Mouse (Mus musculus): ENCODE data around the gene Ihh. TPM values are rescaled to one million over a fixed set of nuclear protein-coding genes. Genes with fewer than 3 reads are reported as not detected.
A peak's percentile ranks its signal among the peaks of the same experiment; 100 is the strongest.

Ihh gene
- polyA plus RNA-seq, 1 experiment from 2014 or later: 0.16 TPM

DNA sequence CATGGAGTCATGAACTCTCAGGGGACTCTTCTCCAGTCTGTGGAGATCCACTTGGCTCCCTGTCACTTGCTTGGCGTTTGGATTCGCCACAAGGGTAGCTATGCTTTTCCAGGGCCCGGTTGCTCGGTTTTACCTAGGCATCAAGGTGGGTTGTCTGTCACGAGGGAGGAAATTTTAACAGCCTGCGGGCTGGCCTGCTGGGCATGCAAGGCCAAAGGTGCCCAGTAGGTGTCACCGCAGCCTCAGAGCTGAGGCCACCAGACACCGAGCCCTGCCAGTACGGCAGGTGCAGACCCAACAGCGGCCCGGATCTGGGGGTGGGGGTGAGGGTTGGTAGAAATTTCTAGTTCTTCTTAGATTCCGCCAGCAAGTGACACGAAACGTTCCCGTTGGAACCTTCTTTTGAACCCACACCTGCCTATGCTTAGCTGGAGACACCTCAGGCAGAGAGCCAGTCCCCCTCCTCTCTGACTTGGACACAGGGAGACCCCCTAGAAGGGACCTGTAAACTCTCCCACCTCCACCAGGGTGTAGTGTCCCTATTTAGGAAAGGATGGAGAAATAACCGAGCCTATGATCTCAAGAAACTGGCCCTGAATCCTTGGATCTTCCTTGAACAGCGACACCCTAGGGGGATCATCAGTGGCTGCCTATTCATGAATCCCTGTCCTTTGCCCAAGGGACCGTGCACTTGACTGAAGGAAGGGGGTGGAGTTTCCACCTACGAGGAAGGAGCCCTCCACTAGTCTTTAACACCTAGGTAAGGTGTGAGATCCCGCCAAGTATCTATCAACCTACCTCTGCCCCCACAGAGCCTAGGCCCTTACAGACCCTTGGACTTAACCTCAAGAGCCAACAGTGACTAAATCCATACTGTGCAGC, 2.4 kb downstream of the Ihh start:
- Histone ChIP-seq H3K9ac (replicated peaks; ENCODE audit: low read depth) (no peak overlapping the region), H3K36me3 (ENCODE audit: insufficient read depth, low read length) (no peaks in the 10 kb centered on the region), H3K4me2 (replicated peaks; ENCODE audit: low read depth, low read length) (peak overlapping the region; percentile 42; the same call in 1 of the 2 replicates), H3K4me1 (ENCODE audit: insufficient read depth, low read depth, low read length) (peaks cover 15% of the 10 kb centered on the region), H3K4me3 (ENCODE audit: low read depth, low read length) (no peak overlapping the region), H3K27ac (ENCODE audit: low read length) (no peak overlapping the region), H3K9me3 (ENCODE audit: low read length) (no peaks in the 10 kb centered on the region), H3K27me3 (replicated peaks; ENCODE audit: insufficient read depth, low read length) (peaks cover 68% of the 10 kb centered on the region)
- peak; percentile 53 for DNase-seq (ENCODE audit: low spot score)
- TF ChIP-seq CTCF (IDR thresholded peaks at IDR 0.05) (peak; percentile 87), EP300 (IDR thresholded peaks at IDR 0.05) (no peak)
- 3% methylated on average over 20 of the region's 20 CpGs for WGBS
- ATAC-seq: peak; percentile 62

DNA sequence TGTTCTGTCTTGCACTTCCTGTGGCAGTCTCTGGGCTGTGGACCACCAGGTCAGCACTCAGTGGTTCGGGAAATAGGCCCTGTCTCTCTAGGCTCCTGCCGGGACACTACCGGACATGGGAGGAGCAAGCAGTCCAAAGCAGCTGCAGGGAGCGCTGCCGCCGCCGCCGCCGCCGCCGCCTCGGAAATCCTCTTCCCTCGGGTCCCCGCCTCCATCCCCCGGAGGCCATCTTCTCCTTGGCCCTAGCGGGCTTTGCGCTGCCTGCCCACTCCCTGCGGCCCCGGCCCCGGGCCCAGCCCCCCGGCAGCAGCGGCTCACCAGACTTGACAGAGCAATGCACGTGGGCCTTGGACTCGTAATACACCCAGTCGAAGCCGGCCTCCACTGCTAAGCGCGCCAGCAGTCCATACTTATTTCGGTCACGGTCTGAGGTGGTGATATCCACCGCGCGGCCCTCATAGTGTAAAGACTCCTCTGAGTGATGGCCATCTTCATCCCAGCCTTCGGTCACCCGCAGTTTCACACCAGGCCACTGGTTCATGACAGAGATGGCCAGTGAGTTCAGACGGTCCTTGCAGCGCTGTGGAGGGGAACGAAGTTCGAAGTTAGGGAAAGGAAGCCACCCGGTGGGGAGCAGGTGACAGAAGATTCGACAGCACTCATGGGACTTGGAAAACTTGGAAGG, 3.3 kb downstream of the Ihh start:
- Histone ChIP-seq H3K4me1 (ENCODE audit: insufficient read depth, low read depth, low read length) (peaks cover 15% of the 10 kb centered on the region), H3K4me2 (replicated peaks; ENCODE audit: low read depth, low read length) (peak overlapping the region; percentile 42), H3K4me3 (ENCODE audit: low read depth, low read length) (peak overlapping the region; percentile 21; the same call in 1 of the 2 replicates), H3K27ac (ENCODE audit: low read length) (no peak overlapping the region), H3K36me3 (ENCODE audit: insufficient read depth, low read length) (no peaks in the 10 kb centered on the region), H3K9ac (replicated peaks; ENCODE audit: low read depth) (no peak overlapping the region), H3K27me3 (replicated peaks; ENCODE audit: insufficient read depth, low read length) (peaks cover 60% of the 10 kb centered on the region), H3K9me3 (ENCODE audit: low read length) (no peaks in the 10 kb centered on the region)
- TF ChIP-seq EP300 (IDR thresholded peaks at IDR 0.05): no peak
- no peak for TF ChIP-seq CTCF (IDR thresholded peaks at IDR 0.05)
- peak; percentile 39 for DNase-seq (ENCODE audit: low spot score)
- WGBS: 4% methylated on average over 41 of the region's 41 CpGs
- peak; percentile 18; the same call in 1 of the 2 replicates for ATAC-seq

DNA sequence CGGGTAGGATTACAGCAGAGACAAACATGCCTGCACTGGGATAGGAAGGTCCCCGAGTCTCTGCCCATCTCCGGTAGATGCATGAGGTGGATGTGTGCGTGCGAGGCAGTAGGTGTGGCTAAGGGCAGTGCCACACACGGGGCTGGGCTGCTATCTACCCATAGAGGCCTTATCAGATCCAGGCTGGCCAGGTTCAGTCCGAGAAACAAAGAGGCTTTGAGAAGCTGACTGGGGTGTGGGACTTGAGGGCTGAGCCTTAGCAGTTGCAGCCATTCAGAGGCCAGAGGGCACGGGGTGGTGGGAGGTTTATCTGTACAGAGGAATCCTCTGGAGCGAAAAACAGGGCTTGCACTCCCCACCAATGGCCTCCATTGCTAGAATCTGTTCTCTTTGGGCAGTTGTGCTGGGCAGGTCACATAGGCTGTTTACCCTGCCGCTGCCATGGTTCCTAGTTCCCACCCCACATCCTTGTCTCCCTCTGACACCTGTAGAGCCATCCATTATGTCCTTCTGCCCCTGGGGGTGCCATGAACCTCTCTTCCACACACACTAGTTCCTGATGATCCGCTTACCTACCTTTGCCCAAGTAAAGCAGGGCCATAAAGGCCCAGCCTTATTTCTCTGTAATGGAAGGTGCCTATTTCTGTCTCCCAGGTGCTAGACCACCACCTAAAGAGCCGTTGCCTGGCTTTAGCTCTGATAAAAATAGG, 9.7 kb downstream of the Ihh start:
- Histone ChIP-seq H3K4me1 (ENCODE audit: insufficient read depth, low read depth, low read length) (no peaks in the 10 kb centered on the region), H3K4me3 (ENCODE audit: low read depth, low read length) (no peak overlapping the region), H3K27ac (ENCODE audit: low read length) (no peak overlapping the region), H3K9ac (replicated peaks; ENCODE audit: low read depth) (no peak overlapping the region), H3K9me3 (ENCODE audit: low read length) (no peaks in the 10 kb centered on the region), H3K36me3 (ENCODE audit: insufficient read depth, low read length) (no peaks in the 10 kb centered on the region), H3K4me2 (replicated peaks; ENCODE audit: low read depth, low read length) (no peak overlapping the region), H3K27me3 (replicated peaks; ENCODE audit: insufficient read depth, low read length) (0 out of 2 replicates have a peak, but pooled peaks cover 4% of the 10 kb centered on the region)
- TF ChIP-seq CTCF (IDR thresholded peaks at IDR 0.05): no peak
- DNase-seq (ENCODE audit: low spot score): no peak
- WGBS: 41% methylated on average over 12 of the region's 12 CpGs
- ATAC-seq: no peak

DNA sequence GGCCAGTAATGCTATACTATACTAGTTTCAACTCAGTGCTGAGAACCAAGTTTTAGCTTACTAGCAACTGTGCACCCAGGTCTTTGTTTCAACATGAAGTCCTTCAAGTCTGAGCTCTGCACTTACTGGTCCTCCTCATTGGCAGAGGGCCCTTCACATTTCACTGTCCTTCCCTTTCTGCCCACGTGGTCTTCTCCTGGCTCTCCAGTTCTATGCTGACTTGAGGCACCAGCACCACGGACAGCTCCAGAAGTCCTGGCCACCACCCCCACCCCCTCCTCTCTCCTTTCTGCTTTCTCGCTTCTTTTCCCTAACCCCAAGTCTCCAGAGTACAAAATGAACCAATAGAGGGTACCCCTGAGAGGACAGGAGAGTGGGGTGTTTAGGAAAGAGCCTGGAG, 11.7 kb downstream of the Ihh start:
- Histone ChIP-seq H3K36me3 (ENCODE audit: insufficient read depth, low read length) (no peaks in the 10 kb centered on the region), H3K4me2 (replicated peaks; ENCODE audit: low read depth, low read length) (no peak overlapping the region), H3K4me1 (ENCODE audit: insufficient read depth, low read depth, low read length) (no peaks in the 10 kb centered on the region), H3K9ac (replicated peaks; ENCODE audit: low read depth) (no peak overlapping the region), H3K4me3 (ENCODE audit: low read depth, low read length) (no peak overlapping the region), H3K27ac (ENCODE audit: low read length) (no peak overlapping the region), H3K27me3 (replicated peaks; ENCODE audit: insufficient read depth, low read length) (no peaks in the 10 kb centered on the region; the same call in 1 of the 2 replicates), H3K9me3 (ENCODE audit: low read length) (no peaks in the 10 kb centered on the region)
- DNase-seq (ENCODE audit: low spot score) (peak; percentile 69), ATAC-seq (peak; percentile 71)
- TF ChIP-seq CTCF (IDR thresholded peaks at IDR 0.05): no peak
- no peak for TF ChIP-seq EP300 (IDR thresholded peaks at IDR 0.05)
- 0% methylated on average over 3 of the region's 3 CpGs for WGBS

DNA sequence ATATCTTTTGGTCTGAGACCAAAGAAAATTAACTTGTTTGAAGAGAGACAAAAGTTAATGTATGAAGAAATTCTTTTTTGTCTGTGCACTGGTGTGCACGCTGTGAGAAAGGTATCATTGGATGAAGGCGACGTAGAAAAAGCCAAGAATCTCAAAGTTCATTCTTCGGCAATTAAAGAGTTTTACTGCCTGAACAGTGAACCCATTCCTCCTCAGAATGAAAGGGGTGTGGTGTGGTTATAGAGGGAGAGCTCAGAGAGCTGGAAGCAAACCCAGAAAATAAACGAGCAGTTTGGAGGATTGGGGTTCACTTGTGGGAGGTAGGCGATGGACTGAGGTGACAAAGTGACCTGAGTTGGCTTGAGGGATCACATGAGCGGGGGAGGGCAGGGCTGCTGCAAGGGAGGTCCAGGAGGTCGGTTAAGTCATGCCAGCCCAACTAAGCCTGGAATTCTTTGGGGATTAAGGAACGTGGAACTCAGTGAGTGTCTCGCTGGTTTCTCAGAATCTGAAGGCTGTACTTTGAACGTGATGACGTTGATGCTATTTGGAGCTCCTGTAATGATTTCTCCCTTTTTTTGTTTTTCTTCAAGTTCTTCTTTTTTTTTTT, 15.1 kb downstream of the Ihh start:
- TF ChIP-seq CTCF (IDR thresholded peaks at IDR 0.05): no peak
- no peak for TF ChIP-seq EP300 (IDR thresholded peaks at IDR 0.05)
- ATAC-seq (no peak), DNase-seq (ENCODE audit: low spot score) (no peak)
- Histone ChIP-seq H3K4me2 (replicated peaks; ENCODE audit: low read depth, low read length) (no peak overlapping the region), H3K9me3 (ENCODE audit: low read length) (no peaks in the 10 kb centered on the region), H3K36me3 (ENCODE audit: insufficient read depth, low read length) (no peaks in the 10 kb centered on the region), H3K4me3 (ENCODE audit: low read depth, low read length) (no peak overlapping the region), H3K4me1 (ENCODE audit: insufficient read depth, low read depth, low read length) (no peaks in the 10 kb centered on the region), H3K27ac (ENCODE audit: low read length) (no peak overlapping the region), H3K27me3 (replicated peaks; ENCODE audit: insufficient read depth, low read length) (no peaks in the 10 kb centered on the region; the same call in 1 of the 2 replicates), H3K9ac (replicated peaks; ENCODE audit: low read depth) (no peak overlapping the region)
- 45% methylated on average over 12 of the region's 12 CpGs for WGBS
